Comparison of ENCODE assay signal across 14 mouse cellular contexts in genomic region chr9:29804483-29804882, GRCm38 (mm10).
"Had no signal": no experiment of that assay in that cellular context is flagged by ENCODE, and none has a peak within 500 bp of the region (broad histone marks: within the 10 kb centered on the region; RNA-seq: fewer than 3 reads in every experiment).

No protein-coding gene starts in this region.

- H3K9ac ChIP-seq: liver, embryonic 13.5 days; midbrain, embryonic 13.5 days; neural tube, embryonic 12.5 days had no signal

- H3K36me3 ChIP-seq: liver, embryonic 13.5 days; midbrain, embryonic 13.5 days; neural tube, embryonic 12.5 days had no signal

- H3K9me3 ChIP-seq: liver, embryonic 13.5 days; midbrain, embryonic 13.5 days; neural tube, embryonic 12.5 days had no signal

- H3K4me2 ChIP-seq: liver, embryonic 13.5 days; midbrain, embryonic 13.5 days; neural tube, embryonic 12.5 days had no signal

- H3K27ac ChIP-seq: liver, embryonic 13.5 days had no signal

- H3K4me1 ChIP-seq: liver, embryonic 13.5 days had no signal

- H3K27me3 ChIP-seq: liver, embryonic 13.5 days; midbrain, embryonic 13.5 days; neural tube, embryonic 12.5 days had no signal

- DNase-seq: kidney, adult 11 months; kidney, adult 8-10 months; kidney, postnatal 14 days; kidney, postnatal 4 days; layer of hippocampus, postnatal 36 days; liver, embryonic 13.5 days; lung, adult 2 months; lung, postnatal 14 days; lung, postnatal 4 days; thymus, adult 18-20 months; thymus, postnatal 36 days had no signal

- H3K4me3 ChIP-seq: left cerebral cortex, adult 2 months; liver, embryonic 13.5 days; midbrain, embryonic 13.5 days; neural tube, embryonic 12.5 days had no signal
